Mouse (Mus musculus) midbrain, embryonic 10.5 days (tissue): ENCODE measurements around the gene Rab7b. TPM values are rescaled to one million over a fixed set of nuclear protein-coding genes. Genes with fewer than 3 reads are reported as not detected.
A peak's percentile ranks its signal among the peaks of the same experiment; 100 is the strongest.

Experiments
- DNase-seq: peaks from one replicate; pipeline ENCODE4 v3.0.0-alpha.2; 2017; ENCODE audit warnings: low spot score
- H3K27ac ChIP-seq: fragments of 300-500 bp; sonication (generic); replicated peaks from 2 replicates; pipeline ENCODE4 v1.5.1; 2016; ENCODE audit warnings: mild to moderate bottlenecking
- H3K27me3 ChIP-seq: fragments of 300-500 bp; sonication (generic); 2 replicates; pipeline ENCODE4 v1.6.1; 2016; ENCODE audit warnings: low read depth, mild to moderate bottlenecking; ENCODE audit not compliant: poor library complexity, severe bottlenecking
- H3K36me3 ChIP-seq: fragments of 300-500 bp; sonication (generic); 2 replicates; pipeline ENCODE4 v1.6.1; 2016; ENCODE audit warnings: mild to moderate bottlenecking, moderate library complexity
- H3K4me1 ChIP-seq: fragments of 300-500 bp; sonication (generic); 2 replicates; pipeline ENCODE4 v1.6.1; 2016
- H3K4me3 ChIP-seq: fragments of 300-500 bp; sonication (generic); 2 replicates; pipeline ENCODE4 v1.5.1; 2016; ENCODE audit warnings: mild to moderate bottlenecking, moderate library complexity
- H3K9me3 ChIP-seq: fragments of 300-500 bp; sonication (generic); replicated peaks from 2 replicates; pipeline ENCODE4 v1.6.1; 2016; ENCODE audit warnings: mild to moderate bottlenecking
- WGBS: fragments of 180-500 bp; shearing (Covaris S2); methylation state at CpG from one replicate; pipeline ENCODE4 v1.1.7; 2016; 5-methylcytosine and 5-hydroxymethylcytosine counted together
- polyA plus RNA-seq: library from polyadenylated mRNA; unstranded; fragments of >200 nt; fragmentation: Nextera tagmentation; extraction: Ambion mirVana; gene quantifications from 2 replicates; pipeline ENCODE4 v1.2.1, GENCODE M21; 2016

Gene Rab7b
- polyA plus RNA-seq, 1 experiment from 2014 or later = 0.77 TPM

GRCm38 (mm10) chr1:131700447-131700846, 12.0 kb downstream of the Rab7b start:
- no peak for DNase-seq
- Histone ChIP-seq H3K36me3 (no peaks in the 10 kb centered on the region), H3K27me3 (no peaks in the 10 kb centered on the region), H3K4me3 (no peak overlapping the region), H3K4me1 (no peaks in the 10 kb centered on the region), H3K9me3 (no peaks in the 10 kb centered on the region), H3K27ac (no peak overlapping the region)
- 81% methylated on average over 5 of the region's 5 CpGs for WGBS

GRCm38 (mm10) chr1:131701391-131701790, 12.9 kb downstream of the Rab7b start:
- Histone ChIP-seq H3K4me1 (no peaks in the 10 kb centered on the region), H3K27ac (no peak overlapping the region), H3K9me3 (no peaks in the 10 kb centered on the region), H3K27me3 (no peaks in the 10 kb centered on the region), H3K36me3 (no peaks in the 10 kb centered on the region), H3K4me3 (no peak overlapping the region)
- DNase-seq = no peak
- WGBS = 88% methylated on average over 5 of the region's 5 CpGs

GRCm38 (mm10) chr1:131702094-131702766, 13.7 kb downstream of the Rab7b start:
- no peak for DNase-seq
- 84% methylated on average over 8 of the region's 8 CpGs for WGBS
- no peak overlapping the region for H3K4me3 ChIP-seq
- no peak overlapping the region for H3K27ac ChIP-seq
- H3K36me3 ChIP-seq = no peaks in the 10 kb centered on the region
- no peaks in the 10 kb centered on the region for H3K4me1 ChIP-seq
- no peaks in the 10 kb centered on the region for H3K9me3 ChIP-seq
- no peaks in the 10 kb centered on the region for H3K27me3 ChIP-seq

DNA sequence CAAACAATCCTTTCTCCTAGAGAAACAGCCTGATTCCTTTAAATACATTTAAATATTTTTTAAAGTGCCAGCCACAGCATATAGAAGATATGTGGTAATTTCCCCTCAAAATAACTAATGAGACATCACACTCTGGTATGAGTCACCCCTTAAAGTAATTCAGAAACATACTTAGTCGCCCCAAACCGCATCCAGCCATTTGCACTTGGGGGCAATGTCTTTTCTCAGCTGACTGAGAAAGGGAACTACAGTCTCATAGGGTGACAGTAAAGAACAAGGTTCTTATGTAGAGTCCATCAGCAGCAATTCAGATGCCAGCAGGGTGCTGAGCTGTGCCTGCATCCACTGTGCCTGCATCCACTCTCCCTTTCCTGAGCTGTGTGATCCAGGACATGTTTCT, 15.0 kb downstream of the Rab7b start:
- 90% methylated on average over 2 of the region's 2 CpGs for WGBS
- H3K4me3 ChIP-seq = no peak overlapping the region
- H3K4me1 ChIP-seq = no peaks in the 10 kb centered on the region

DNA sequence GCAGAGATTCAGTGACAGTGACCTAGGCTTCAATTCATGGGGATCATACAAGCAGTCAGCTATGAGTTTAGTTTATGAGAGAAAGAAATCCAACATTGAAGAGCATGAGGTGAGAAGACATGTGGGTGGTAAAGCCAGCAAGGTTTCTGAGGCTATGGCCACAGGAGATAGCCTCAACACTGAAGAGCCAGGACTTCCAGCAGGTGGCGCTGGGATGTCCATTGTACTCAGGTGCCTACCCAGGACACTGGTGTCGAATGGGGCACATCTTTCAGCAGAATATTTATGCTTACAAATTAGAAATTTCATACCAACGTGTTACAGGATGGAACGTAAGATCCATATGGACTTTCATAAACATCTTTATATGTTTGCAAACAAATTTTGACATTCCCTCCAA, 19.8 kb downstream of the Rab7b start:
- H3K36me3 ChIP-seq = no peaks in the 10 kb centered on the region
- H3K27me3 ChIP-seq = no peaks in the 10 kb centered on the region
- no peak overlapping the region for H3K27ac ChIP-seq
- H3K4me3 ChIP-seq = no peak overlapping the region
- WGBS = 32% methylated on average over 4 of the region's 4 CpGs
- DNase-seq = peak; percentile 36
- peaks cover 5% of the 10 kb centered on the region; the same call in 1 of the 2 replicates for H3K4me1 ChIP-seq
- H3K9me3 ChIP-seq = no peaks in the 10 kb centered on the region

More for the DNA sequence above, 15.0 kb downstream of the Rab7b start:
- Histone ChIP-seq H3K36me3 (no peaks in the 10 kb centered on the region), H3K9me3 (no peaks in the 10 kb centered on the region), H3K27me3 (no peaks in the 10 kb centered on the region), H3K27ac (no peak overlapping the region)
- DNase-seq = no peak

DNA sequence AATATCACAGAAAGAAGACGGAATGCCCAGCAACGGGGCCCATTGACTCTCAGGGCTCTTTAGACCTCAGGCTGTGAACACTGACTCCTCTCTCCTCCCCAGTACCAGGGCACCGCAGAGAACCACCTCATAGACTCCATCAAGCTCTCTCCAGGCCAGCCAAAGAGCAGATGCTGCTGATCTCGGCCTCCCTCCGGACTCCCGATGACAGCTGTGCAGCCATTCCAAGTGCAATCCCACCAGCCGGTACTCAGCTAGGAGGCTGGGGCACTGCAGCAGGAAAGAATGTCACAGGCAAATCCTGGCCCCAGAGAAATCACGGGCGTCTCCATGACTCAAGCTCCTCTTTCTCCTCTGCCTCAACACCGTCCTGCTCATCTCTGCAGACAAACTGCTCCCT, 23.0 kb downstream of the Rab7b start:
- Histone ChIP-seq H3K9me3 (no peaks in the 10 kb centered on the region), H3K27ac (no peak overlapping the region; the same call in 1 of the 2 replicates), H3K4me3 (no peak overlapping the region), H3K36me3 (no peaks in the 10 kb centered on the region), H3K4me1 (peaks cover 5% of the 10 kb centered on the region; the same call in 1 of the 2 replicates), H3K27me3 (no peaks in the 10 kb centered on the region)
- DNase-seq = no peak
- WGBS = 81% methylated on average over 10 of the region's 10 CpGs

- Histone ChIP-seq H3K27me3 (no peaks in the 10 kb centered on the region), H3K9me3 (no peaks in the 10 kb centered on the region), H3K27ac (no peak overlapping the region), H3K4me3 (no peak overlapping the region), H3K4me1 (peaks cover 5% of the 10 kb centered on the region; the same call in 1 of the 2 replicates), H3K36me3 (no peaks in the 10 kb centered on the region)
- 31% methylated on average over 2 of the region's 2 CpGs for WGBS
- DNase-seq = peak; percentile 80
These were observed 23.9 kb downstream of the Rab7b start for GRCm38 (mm10) chr1:131712386-131712785.

DNA sequence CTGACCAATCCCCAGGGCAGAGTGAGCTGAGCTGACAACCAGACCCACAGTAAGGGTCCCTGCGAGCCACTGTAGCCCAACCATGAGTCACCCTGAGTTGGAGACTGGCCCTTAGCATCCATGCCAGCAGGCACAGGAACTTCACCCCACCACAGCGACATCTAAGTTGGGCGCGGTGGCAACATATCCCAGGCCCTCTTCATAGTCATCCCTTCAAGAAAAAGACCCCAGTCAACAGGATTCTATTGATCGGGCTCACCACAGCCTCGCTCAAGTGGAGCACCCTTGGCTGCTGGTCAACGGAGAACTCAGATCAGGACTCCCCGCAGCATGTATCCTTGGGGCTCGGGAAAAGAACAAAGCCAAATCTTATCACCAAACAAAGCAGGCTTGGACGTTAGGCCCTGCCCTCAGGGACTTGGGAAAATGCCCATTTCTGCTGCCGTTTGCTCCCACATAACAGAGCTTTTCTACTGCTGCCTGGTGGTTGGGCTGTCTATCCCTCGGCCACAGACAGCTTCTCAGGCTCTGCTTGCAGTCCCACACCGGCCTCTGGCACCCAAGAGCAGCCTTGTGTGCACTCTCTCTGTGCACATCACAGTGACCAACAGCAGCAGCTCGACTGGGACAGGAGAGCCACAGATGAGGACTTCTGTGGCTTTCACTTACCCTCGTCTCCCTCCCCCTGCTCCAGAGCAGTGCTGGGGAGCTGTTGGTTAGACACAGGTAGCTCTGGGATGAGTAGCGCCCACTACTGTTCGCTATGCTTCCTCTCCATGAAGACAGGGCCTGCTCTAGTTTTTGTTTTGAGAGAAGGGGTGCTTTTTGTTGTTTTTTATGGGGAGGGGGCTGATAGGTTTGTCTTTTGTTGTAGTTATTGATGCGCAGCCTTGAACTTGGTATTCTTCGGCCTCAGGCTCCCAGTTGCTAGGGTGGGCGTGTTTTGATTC, 26.2 kb downstream of the Rab7b start:
- no peaks in the 10 kb centered on the region for H3K27me3 ChIP-seq
- no peaks in the 10 kb centered on the region for H3K9me3 ChIP-seq
- no peak for DNase-seq
- 67% methylated on average over 20 of the region's 20 CpGs for WGBS
- no peak overlapping the region for H3K27ac ChIP-seq
- no peak overlapping the region for H3K4me3 ChIP-seq
- H3K36me3 ChIP-seq = no peaks in the 10 kb centered on the region
- H3K4me1 ChIP-seq = peaks cover 8% of the 10 kb centered on the region

DNA sequence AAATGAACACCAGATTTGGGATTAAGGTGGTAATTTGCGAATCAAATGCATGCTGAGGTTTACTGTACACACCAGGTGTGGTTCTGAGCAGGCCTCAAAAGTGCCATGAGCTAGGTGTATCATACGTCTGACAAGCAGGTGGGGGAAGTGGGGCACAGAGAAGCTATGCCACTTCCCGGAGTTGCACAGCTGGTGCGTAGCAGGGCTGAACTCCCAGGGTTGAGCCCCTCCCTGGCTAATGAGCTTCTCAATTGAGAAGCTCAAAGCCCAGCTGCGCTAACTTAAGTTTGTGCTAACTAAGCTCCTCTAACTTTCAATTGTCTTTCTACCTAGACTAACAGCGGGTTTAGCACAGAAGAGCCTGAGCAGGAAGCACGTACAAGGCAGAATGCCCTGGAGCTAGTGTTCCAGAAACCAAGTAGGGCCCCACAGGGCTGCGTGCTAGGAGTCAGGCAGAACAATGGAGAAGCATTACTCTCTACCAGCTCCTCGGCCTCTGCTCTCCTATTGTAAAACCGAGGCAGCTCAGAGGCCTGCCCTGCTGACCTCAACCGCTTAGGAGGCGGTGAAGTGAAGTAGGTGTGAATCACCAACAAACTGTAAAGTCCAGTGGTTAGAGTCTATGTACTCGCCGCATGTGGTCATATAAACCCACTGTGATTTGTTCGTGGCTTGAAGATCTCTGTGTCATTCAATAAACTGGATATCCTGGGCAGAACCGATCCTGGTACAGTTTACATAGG, 30.6 kb downstream of the Rab7b start:
- H3K36me3 ChIP-seq = no peaks in the 10 kb centered on the region
- peak overlapping the region; percentile 49; the same call in 1 of the 2 replicates for H3K27ac ChIP-seq
- H3K9me3 ChIP-seq = no peaks in the 10 kb centered on the region
- DNase-seq = peak; percentile 24
- H3K4me3 ChIP-seq = no peak overlapping the region
- 55% methylated on average over 16 of the region's 16 CpGs for WGBS
- peaks cover 21% of the 10 kb centered on the region for H3K4me1 ChIP-seq
- H3K27me3 ChIP-seq = 0 out of 2 replicates have a peak, but pooled peaks cover 5% of the 10 kb centered on the region

DNA sequence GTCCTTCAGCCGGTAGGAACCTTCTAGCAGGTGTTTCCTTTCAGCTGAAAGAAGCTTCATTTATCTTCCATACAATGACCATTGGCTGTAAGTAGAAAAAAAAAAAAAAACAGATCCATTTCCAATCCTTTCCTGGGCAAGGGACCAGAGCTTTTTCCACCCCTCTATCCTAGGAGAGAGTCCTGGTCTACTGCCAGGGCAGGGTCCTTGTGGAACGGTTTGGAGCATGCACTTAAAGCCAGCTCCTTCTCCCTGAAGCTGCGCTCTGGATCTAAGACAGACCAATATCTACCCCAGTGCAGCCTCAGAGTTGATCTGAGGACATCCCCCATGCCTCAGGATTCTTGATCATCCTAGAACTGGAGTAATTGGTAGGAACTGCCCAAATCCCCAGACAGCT, 33.5 kb downstream of the Rab7b start:
- H3K36me3 ChIP-seq = no peaks in the 10 kb centered on the region
- no peak for DNase-seq
- peaks cover 21% of the 10 kb centered on the region for H3K4me1 ChIP-seq
- WGBS = 89% methylated on average over 3 of the region's 3 CpGs
- H3K9me3 ChIP-seq = no peaks in the 10 kb centered on the region
- H3K4me3 ChIP-seq = no peak overlapping the region
- 0 out of 2 replicates have a peak, but pooled peaks cover 5% of the 10 kb centered on the region for H3K27me3 ChIP-seq
- no peak overlapping the region; the same call in 1 of the 2 replicates for H3K27ac ChIP-seq

DNA sequence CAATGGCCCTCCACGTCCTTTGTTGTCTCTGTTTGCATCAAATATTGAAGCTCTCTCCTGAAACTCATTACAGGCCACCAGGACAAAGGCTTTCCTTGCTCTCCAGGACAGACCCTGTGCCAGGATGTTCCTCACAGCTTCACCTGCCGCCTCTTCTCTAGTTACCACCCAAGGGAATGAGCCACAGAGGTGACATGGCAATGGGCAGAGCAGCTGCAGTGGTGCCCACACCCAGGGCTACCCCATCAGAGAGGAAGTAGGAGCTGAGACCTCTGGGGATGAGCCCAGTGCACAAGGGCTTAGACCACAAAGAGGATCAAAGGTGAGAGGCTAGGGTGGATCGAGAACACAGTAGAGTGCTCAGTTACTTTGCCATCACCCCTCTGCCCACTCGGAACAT, 35.1 kb downstream of the Rab7b start:
- Histone ChIP-seq H3K9me3 (no peaks in the 10 kb centered on the region), H3K4me3 (no peak overlapping the region), H3K27me3 (0 out of 2 replicates have a peak, but pooled peaks cover 5% of the 10 kb centered on the region), H3K4me1 (peaks cover 21% of the 10 kb centered on the region), H3K36me3 (no peaks in the 10 kb centered on the region), H3K27ac (peak overlapping the region; percentile 78)
- 45% methylated on average over 4 of the region's 4 CpGs for WGBS
- peak; percentile 33 for DNase-seq

GRCm38 (mm10) chr1:131726586-131726985, 38.1 kb downstream of the Rab7b start:
- Histone ChIP-seq H3K4me1 (peaks cover 13% of the 10 kb centered on the region), H3K27me3 (no peaks in the 10 kb centered on the region), H3K27ac (no peak overlapping the region), H3K4me3 (no peak overlapping the region), H3K9me3 (no peaks in the 10 kb centered on the region), H3K36me3 (no peaks in the 10 kb centered on the region)
- WGBS = 73% methylated on average over 6 of the region's 6 CpGs
- no peak for DNase-seq
